Mouse (Mus musculus) kidney, embryonic 15.5 days (tissue): ENCODE results near the gene Ccdc91. TPM values are rescaled to one million over a fixed set of nuclear protein-coding genes. Genes with fewer than 3 reads are reported as not detected.

Experiments used
- ATAC-seq: fragments of 200-750 bp; cut with Nextera tagmentation; replicated peaks from 2 replicates; pipeline ENCODE4 v1.8.0; 2017; ENCODE audit warnings: moderate TSS enrichment; ENCODE audit not compliant: low FRiP score
- H3K27ac ChIP-seq: fragments of 300-500 bp; sonication (generic); 2 replicates; pipeline ENCODE4 v1.5.1; 2015; ENCODE audit warnings: mild to moderate bottlenecking, inconsistent platforms
- H3K27me3 ChIP-seq: fragments of 300-500 bp; sonication (generic); 2 replicates; pipeline ENCODE4 v1.6.1; 2015; ENCODE audit warnings: inconsistent platforms
- H3K36me3 ChIP-seq: fragments of 300-500 bp; sonication (generic); 2 replicates; pipeline ENCODE4 v1.6.1; 2015; ENCODE audit warnings: inconsistent platforms
- H3K4me1 ChIP-seq: fragments of 300-500 bp; sonication (generic); 2 replicates; pipeline ENCODE4 v1.6.1; 2015; ENCODE audit warnings: inconsistent platforms
- H3K4me2 ChIP-seq: fragments of 300-500 bp; sonication (generic); 2 replicates; pipeline ENCODE4 v1.6.1; 2015; ENCODE audit warnings: moderate library complexity, mild to moderate bottlenecking, inconsistent platforms
- H3K4me3 ChIP-seq: fragments of 300-500 bp; sonication (generic); replicated peaks from 2 replicates; pipeline ENCODE4 v1.5.1; 2015; ENCODE audit warnings: mild to moderate bottlenecking, inconsistent platforms
- H3K9ac ChIP-seq: fragments of 300-500 bp; sonication (generic); 2 replicates; pipeline ENCODE4 v1.6.1; 2015; ENCODE audit warnings: mild to moderate bottlenecking, inconsistent platforms
- H3K9me3 ChIP-seq: fragments of 300-500 bp; sonication (generic); replicated peaks from 2 replicates; pipeline ENCODE4 v1.6.1; 2016; ENCODE audit warnings: inconsistent platforms
- WGBS: fragments of 180-500 bp; shearing (Covaris S2); methylation state at CpG from one replicate; pipeline ENCODE4 v1.1.7; 2015; ENCODE audit warnings: mixed read lengths; 5-methylcytosine and 5-hydroxymethylcytosine counted together
- polyA plus RNA-seq: library from polyadenylated mRNA; unstranded; fragments of >200 nt; fragmentation: Nextera tagmentation; extraction: Ambion mirVana; gene quantifications from 2 replicates; pipeline ENCODE4 v1.2.1, GENCODE M21; 2015

The Ccdc91 gene
- polyA plus RNA-seq, 1 experiment from 2014 or later = 25.2 TPM

- Histone ChIP-seq H3K9ac (no peak overlapping the region), H3K4me2 (no peak overlapping the region), H3K9me3 (no peaks in the 10 kb centered on the region), H3K27me3 (no peaks in the 10 kb centered on the region), H3K4me3 (no peak overlapping the region), H3K27ac (no peak overlapping the region), H3K4me1 (peaks cover 11% of the 10 kb centered on the region), H3K36me3 (no peaks in the 10 kb centered on the region)
- 42% methylated on average over 5 of the region's 5 CpGs for WGBS
- peak; percentile 36 for ATAC-seq
Observed at GRCm38 (mm10) chr6:147574454-147575182, 99.0 kb downstream of the Ccdc91 start.

DNA sequence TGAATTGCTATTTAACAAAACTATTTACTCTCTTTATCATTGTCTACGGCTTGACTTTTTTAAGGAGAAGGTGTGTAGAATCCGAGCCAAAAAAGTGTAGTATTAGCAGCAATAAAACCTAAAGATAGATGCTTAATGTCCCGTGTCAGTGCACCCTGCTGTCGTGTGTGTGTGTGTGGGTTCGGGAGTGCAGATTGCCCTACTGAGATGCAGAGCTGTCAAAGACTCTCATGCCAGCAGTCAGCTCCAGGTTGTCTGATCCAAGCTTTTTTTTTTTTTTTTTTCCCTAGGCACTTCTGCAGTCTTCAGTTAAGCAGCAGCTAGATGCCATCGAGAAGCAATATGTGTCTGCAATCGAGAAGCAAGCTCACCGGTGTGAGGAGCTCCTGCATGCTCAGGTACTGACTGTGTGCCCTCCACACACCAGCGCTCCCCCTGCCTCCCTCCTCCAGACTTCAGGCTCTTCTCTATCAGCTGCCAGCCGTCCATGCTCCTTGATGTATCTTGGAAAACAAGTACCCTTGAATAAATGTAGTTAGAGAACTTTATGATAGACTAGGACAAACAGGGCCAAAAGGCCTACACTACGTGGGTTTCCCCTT lies 99.7 kb downstream of the Ccdc91 start:
- Histone ChIP-seq H3K9ac (no peak overlapping the region), H3K27ac (no peak overlapping the region), H3K4me3 (no peak overlapping the region), H3K27me3 (no peaks in the 10 kb centered on the region), H3K36me3 (no peaks in the 10 kb centered on the region), H3K9me3 (no peaks in the 10 kb centered on the region), H3K4me1 (peaks cover 11% of the 10 kb centered on the region), H3K4me2 (no peak overlapping the region)
- ATAC-seq = 0 out of 2 replicates have a peak, but pooled peaks have one; percentile 18
- 31% methylated on average over 11 of the region's 11 CpGs for WGBS

- no peaks in the 10 kb centered on the region for H3K4me1 ChIP-seq
- ATAC-seq = peak; percentile 58; the same call in 1 of the 2 replicates
Observed at GRCm38 (mm10) chr6:147587675-147588074, 112.0 kb downstream of the Ccdc91 start.

DNA sequence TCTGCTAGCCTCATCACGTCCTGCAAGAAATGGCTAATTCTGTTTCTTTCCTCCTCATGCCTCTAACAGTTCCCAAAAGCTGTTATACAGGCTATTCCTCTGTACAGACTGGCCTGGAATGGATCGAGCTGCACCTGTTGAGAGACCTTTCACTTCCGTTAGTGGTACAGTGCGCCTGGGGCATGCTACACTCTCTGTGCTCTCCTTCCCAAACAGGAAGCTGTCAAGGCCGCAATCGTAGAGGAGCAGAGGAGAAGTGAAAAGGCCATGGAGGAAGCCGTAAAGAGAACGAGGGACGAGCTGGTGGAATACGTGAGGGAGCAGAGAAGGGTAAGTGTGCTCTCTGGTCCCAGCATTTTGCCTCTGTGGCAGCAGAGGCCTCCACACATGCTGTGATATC lies 131.0 kb downstream of the Ccdc91 start:
- no peak overlapping the region for H3K4me3 ChIP-seq
- WGBS = 56% methylated on average over 10 of the region's 10 CpGs
- H3K9ac ChIP-seq = no peak overlapping the region
- no peaks in the 10 kb centered on the region for H3K9me3 ChIP-seq
- ATAC-seq = no peak
- H3K4me1 ChIP-seq = 0 out of 2 replicates have a peak, but pooled peaks cover 3% of the 10 kb centered on the region
- no peak overlapping the region for H3K4me2 ChIP-seq
- H3K27me3 ChIP-seq = no peaks in the 10 kb centered on the region
- H3K27ac ChIP-seq = no peak overlapping the region
- H3K36me3 ChIP-seq = no peaks in the 10 kb centered on the region

More at GRCm38 (mm10) chr6:147587675-147588074, 112.0 kb downstream of the Ccdc91 start:
- H3K9ac ChIP-seq = no peak overlapping the region
- WGBS = 31% methylated on average over 3 of the region's 3 CpGs
- no peaks in the 10 kb centered on the region for H3K9me3 ChIP-seq
- no peak overlapping the region for H3K27ac ChIP-seq
- H3K36me3 ChIP-seq = peaks cover 8% of the 10 kb centered on the region; the same call in 1 of the 2 replicates
- no peaks in the 10 kb centered on the region for H3K27me3 ChIP-seq
- H3K4me3 ChIP-seq = no peak overlapping the region
- no peak overlapping the region for H3K4me2 ChIP-seq

DNA sequence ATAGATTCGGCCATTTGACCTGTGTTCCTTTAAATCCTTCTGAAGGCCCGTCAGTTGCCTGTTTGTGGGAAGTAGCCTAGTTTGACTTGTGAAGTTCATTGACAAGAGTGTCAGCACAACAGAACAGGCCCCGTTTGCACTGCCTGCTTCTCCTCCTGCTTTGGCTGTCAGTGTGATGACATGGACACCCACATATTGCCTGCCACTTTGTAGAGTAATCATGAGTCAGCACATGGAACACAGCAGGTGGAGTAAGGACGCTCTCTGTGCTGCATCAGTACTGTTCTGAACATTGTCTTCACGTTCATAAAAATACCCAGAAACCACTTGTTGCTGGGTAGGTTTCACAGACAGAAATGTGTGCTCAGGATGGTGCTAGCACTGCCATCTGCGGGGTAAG lies 132.0 kb downstream of the Ccdc91 start:
- Histone ChIP-seq H3K4me3 (no peak overlapping the region), H3K27ac (no peak overlapping the region), H3K9ac (no peak overlapping the region), H3K27me3 (no peaks in the 10 kb centered on the region), H3K36me3 (no peaks in the 10 kb centered on the region), H3K4me1 (0 out of 2 replicates have a peak, but pooled peaks cover 3% of the 10 kb centered on the region), H3K4me2 (no peak overlapping the region), H3K9me3 (no peaks in the 10 kb centered on the region)
- ATAC-seq = no peak
- WGBS = 68% methylated on average over 6 of the region's 6 CpGs

DNA sequence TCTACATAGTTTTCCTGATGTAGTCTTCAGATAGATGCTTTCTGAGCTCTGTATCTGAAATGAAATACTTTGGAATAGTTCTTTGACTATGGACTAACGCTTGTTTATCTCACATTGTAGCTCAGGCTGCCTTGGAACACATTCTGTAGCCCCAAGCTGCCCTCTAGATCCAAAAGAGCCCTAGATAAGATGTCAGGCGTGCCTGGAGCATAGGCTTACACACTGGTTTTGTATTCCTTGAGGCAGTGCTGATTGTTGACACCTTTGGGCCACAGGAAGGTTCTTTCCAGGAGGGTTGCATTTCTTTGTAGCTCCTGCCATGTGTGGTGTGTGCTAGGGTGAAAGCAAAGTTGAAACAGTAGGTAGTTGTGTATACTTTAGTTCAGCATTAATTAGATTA lies 139.7 kb downstream of the Ccdc91 start:
- Histone ChIP-seq H3K27ac (no peak overlapping the region), H3K4me1 (no peaks in the 10 kb centered on the region), H3K9me3 (no peaks in the 10 kb centered on the region), H3K4me3 (no peak overlapping the region), H3K27me3 (no peaks in the 10 kb centered on the region), H3K4me2 (no peak overlapping the region), H3K36me3 (no peaks in the 10 kb centered on the region), H3K9ac (no peak overlapping the region)
- no peak for ATAC-seq
- WGBS = 75% methylated on average over 2 of the region's 2 CpGs

DNA sequence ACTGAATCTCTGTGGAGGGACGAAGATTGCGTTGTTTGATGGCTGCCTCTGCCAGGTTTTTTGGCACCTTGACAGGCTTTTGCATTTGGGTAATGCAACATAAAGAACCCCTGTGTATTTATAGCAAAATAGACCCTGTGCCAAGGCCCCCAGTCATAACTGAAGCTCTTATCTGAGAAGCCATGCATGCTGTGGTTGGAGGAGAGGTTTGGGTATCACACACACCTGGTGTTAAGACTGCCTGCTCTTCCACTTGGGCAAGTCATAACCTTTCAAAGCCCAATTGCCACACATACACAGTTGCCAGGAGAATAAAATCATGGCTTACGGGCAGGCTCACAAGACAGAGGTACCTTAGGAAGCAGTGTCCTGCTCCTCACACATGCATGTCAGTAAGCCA lies 147.5 kb downstream of the Ccdc91 start:
- ATAC-seq = no peak
- H3K9me3 ChIP-seq = no peaks in the 10 kb centered on the region
- WGBS = 89% methylated on average over 3 of the region's 3 CpGs

GRCm38 (mm10) chr6:147636464-147636863 lies 160.8 kb downstream of the Ccdc91 start:
- Histone ChIP-seq H3K9ac (no peak overlapping the region), H3K4me1 (no peaks in the 10 kb centered on the region), H3K27me3 (no peaks in the 10 kb centered on the region), H3K4me3 (no peak overlapping the region), H3K9me3 (no peaks in the 10 kb centered on the region), H3K27ac (no peak overlapping the region), H3K36me3 (no peaks in the 10 kb centered on the region; the same call in 1 of the 2 replicates), H3K4me2 (no peak overlapping the region)
- WGBS = 84% methylated on average over 5 of the region's 5 CpGs
- ATAC-seq = no peak

More for the DNA sequence above, 147.5 kb downstream of the Ccdc91 start:
- Histone ChIP-seq H3K36me3 (no peaks in the 10 kb centered on the region), H3K27ac (no peak overlapping the region), H3K4me1 (no peaks in the 10 kb centered on the region), H3K9ac (no peak overlapping the region), H3K4me3 (no peak overlapping the region), H3K4me2 (no peak overlapping the region), H3K27me3 (no peaks in the 10 kb centered on the region)

DNA sequence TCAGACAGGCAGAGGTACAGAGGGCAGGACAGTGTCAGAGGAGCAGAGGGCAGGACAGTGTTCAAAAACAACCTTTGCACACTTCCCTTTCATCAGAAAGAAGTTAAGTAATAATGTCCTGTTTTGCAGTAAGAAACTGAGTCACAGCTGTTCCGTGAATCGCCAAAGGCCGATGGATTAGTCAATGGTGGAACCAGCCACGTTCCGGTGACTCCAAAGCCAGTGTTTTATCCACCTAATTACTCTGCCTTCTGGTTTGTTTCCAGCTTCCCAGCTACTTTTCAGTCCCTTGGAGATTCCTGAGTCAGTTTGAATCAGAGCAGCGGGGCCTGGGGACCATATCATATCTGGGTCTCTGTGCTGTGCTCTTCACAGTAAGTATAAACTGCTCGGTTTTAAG lies 168.2 kb downstream of the Ccdc91 start:
- no peak overlapping the region for H3K4me2 ChIP-seq
- 89% methylated on average over 7 of the region's 7 CpGs for WGBS
- H3K4me1 ChIP-seq = no peaks in the 10 kb centered on the region
- no peak overlapping the region for H3K4me3 ChIP-seq
- H3K9ac ChIP-seq = no peak overlapping the region
- no peaks in the 10 kb centered on the region for H3K9me3 ChIP-seq
- no peaks in the 10 kb centered on the region for H3K27me3 ChIP-seq
- ATAC-seq = no peak
- H3K36me3 ChIP-seq = no peaks in the 10 kb centered on the region
- no peak overlapping the region for H3K27ac ChIP-seq

- no peak overlapping the region for H3K27ac ChIP-seq
Observed at GRCm38 (mm10) chr6:147644391-147644790, 168.8 kb downstream of the Ccdc91 start.

DNA sequence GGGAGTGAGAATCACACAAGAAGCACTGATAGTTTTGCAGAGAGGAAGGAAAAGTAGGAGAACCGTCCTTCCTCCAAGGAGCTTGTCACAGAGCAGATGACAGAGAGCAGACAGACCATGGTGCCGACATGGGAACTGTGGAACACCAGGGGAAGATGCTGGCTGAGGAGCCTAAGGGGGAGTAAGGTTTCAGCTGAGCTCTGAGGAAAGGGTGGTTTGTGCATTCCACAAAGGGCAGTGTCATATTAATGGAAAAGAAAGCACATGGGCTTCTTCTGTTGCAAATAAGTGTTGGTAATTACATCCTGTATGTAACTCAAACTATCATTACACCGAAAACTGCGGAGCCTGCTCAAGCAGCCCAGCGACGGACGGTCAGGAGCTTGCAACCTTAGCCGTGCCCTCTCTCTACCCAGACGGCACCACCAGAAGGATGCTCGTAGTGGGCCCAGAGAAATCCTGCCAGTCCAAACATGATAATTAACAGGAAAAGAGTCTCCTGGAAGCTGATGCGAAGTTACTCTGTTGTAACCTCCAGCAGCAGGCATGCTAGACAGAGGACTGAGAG lies 170.9 kb downstream of the Ccdc91 start:
- ATAC-seq = 0 out of 2 replicates have a peak, but pooled peaks have one; percentile 54
- H3K27ac ChIP-seq = no peak overlapping the region

More at GRCm38 (mm10) chr6:147644391-147644790, 168.8 kb downstream of the Ccdc91 start:
- Histone ChIP-seq H3K27me3 (no peaks in the 10 kb centered on the region), H3K36me3 (no peaks in the 10 kb centered on the region), H3K4me1 (no peaks in the 10 kb centered on the region), H3K9ac (no peak overlapping the region), H3K4me3 (no peak overlapping the region), H3K9me3 (no peaks in the 10 kb centered on the region), H3K4me2 (no peak overlapping the region)
- ATAC-seq = no peak

GRCm38 (mm10) chr6:147658025-147658424 lies 182.4 kb downstream of the Ccdc91 start:
- Histone ChIP-seq H3K36me3 (no peaks in the 10 kb centered on the region), H3K9ac (no peak overlapping the region), H3K4me3 (no peak overlapping the region), H3K9me3 (no peaks in the 10 kb centered on the region), H3K4me2 (no peak overlapping the region), H3K4me1 (no peaks in the 10 kb centered on the region), H3K27me3 (no peaks in the 10 kb centered on the region), H3K27ac (no peak overlapping the region)
- no peak for ATAC-seq

More for the DNA sequence above, 170.9 kb downstream of the Ccdc91 start:
- Histone ChIP-seq H3K36me3 (no peaks in the 10 kb centered on the region), H3K9me3 (no peaks in the 10 kb centered on the region), H3K9ac (no peak overlapping the region), H3K27me3 (no peaks in the 10 kb centered on the region), H3K4me3 (no peak overlapping the region), H3K4me1 (no peaks in the 10 kb centered on the region), H3K4me2 (no peak overlapping the region)
- 55% methylated on average over 11 of the region's 11 CpGs for WGBS
